Mouse (Mus musculus) ES-E14 (cell line): Measurements from ENCODE around the gene Fopnl.

Source experiments
- CHD2 ChIP-seq: IDR thresholded peaks from 2 replicates; pipeline ENCODE4 v1.6.1; 2014; ENCODE audit warnings: mild to moderate bottlenecking, low read depth, low read length, inconsistent platforms
- HCFC1 ChIP-seq: IDR thresholded peaks from 2 replicates; pipeline ENCODE4 v1.6.1; 2012; ENCODE audit warnings: low read length, inconsistent platforms, borderline replicate concordance; ENCODE audit not compliant: insufficient read depth
- MAFK ChIP-seq: IDR thresholded peaks from 2 replicates; pipeline ENCODE4 v1.6.1; 2014; ENCODE audit warnings: mild to moderate bottlenecking, low read depth, low read length, inconsistent platforms; ENCODE audit not compliant: insufficient read depth
- ZC3H11A ChIP-seq: IDR thresholded peaks from 2 replicates; pipeline ENCODE4 v1.6.1; 2012; ENCODE audit warnings: low read depth, mild to moderate bottlenecking, inconsistent platforms, low read length, borderline replicate concordance

DNA sequence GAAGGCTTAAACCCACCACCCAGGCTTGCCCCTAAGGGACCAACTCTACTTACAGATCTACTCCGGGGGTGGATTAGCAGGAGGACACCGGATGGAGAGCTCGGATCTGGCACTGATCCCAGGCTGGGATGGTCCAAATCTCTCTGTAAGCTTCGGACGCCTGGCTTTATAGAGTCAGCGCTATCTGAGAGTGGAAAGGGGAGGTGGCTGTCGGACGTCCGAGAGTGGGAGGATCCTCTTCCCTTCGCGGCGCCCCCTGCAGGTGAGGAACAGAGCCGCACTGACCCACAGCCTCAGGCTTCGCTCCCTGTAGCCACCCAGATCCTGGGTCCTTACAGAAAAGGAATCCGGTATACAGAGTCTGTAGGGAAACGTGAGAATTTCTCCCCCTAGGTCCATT is 26.0 kb downstream of the Fopnl start, which contains the start of gene Myh11:
- TF ChIP-seq ZC3H11A (no peak), MAFK (no peak), HCFC1 (no peak), CHD2 (no peak)
